Mouse (Mus musculus): Measurements from ENCODE around the gene Pml. TPM values are rescaled to one million over a fixed set of nuclear protein-coding genes. Genes with fewer than 3 reads are reported as not detected.
"Not testable (repeated sequence)": the region's sequence is repeated elsewhere in the genome, so short reads cannot be mapped to it uniquely, and the experiment has no call there.

The Pml gene
- polyA plus RNA-seq, 1 experiment = 200 TPM

DNA sequence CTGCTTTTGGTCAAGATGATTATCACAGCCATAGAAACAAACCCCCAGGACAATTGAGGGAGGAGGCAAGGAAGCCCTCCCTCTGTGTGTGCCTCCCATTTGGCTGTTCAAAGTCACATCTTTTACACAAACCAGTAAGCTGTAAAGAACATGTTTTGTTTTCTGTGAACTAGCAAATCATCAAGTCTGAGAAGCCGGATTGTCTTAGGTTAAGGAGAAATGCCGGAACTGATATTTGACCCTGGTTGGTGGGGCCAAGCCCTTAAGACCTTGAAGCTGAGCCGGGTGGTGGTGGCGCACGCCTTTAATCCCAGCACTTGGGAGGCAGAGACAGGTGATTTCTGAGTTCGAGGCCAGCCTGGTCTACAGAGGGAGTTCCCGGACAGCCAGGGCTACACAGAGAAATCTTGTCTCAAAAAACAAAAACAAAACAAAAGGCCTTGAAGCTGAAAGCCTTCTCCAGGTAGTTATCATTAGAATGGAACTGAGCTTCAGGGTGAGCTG is 24.6 kb upstream of the Pml start:
- Histone ChIP-seq H3K9ac (ENCODE audit: low read depth, poor library complexity, severe bottlenecking) (peak overlapping the region; percentile 68), H3K27ac (ENCODE audit: insufficient read depth, low read length) (peak overlapping the region; percentile 97), H3K9me3 (replicated peaks; ENCODE audit: control insufficient read depth, insufficient read depth, low read length, poor library complexity, severe bottlenecking) (no peaks in the 10 kb centered on the region)

DNA sequence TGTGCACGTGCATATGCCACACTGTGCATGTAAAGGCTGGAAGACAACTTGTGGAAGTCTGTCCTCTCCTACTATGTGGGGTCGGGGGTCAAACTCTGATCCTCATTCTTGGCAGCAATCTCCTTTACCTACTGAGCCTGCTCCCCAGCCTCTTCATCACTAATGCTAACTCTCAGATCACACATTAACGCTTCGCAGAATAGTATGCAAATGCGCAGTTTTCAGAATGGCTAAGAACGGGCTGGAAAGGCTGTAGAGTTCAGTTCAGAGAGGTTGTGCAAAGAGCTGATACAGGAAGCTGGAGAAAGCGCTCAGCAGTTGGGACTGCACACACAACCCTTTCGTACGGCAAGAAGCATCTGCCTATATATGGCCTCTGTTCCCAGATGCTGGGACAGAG is 23.3 kb upstream of the Pml start:
- no peak overlapping the region for H3K4me3 ChIP-seq (ENCODE audit: low read depth, low read length)
- H3K27ac ChIP-seq (ENCODE audit: insufficient read depth, low read length) = peak overlapping the region; percentile 97
- peak overlapping the region; percentile 68 for H3K9ac ChIP-seq (ENCODE audit: low read depth, poor library complexity, severe bottlenecking)

More for the DNA sequence above, 24.6 kb upstream of the Pml start:
- peak; percentile 92 for TF ChIP-seq EP300 (IDR thresholded peaks at IDR 0.05; ENCODE audit: insufficient read depth, low read depth, low read length)
- TF ChIP-seq POLR2A (IDR thresholded peaks at IDR 0.05; ENCODE audit: insufficient read depth, low read length) = no peak
- no peak overlapping the region; the same call in 1 of the 2 replicates for H3K4me3 ChIP-seq (ENCODE audit: low read depth, low read length)
- H3K27me3 ChIP-seq (ENCODE audit: control insufficient read depth, insufficient read depth, low read length, poor library complexity, severe bottlenecking) = no peaks in the 10 kb centered on the region
- no peaks in the 10 kb centered on the region for H3K36me3 ChIP-seq (ENCODE audit: control insufficient read depth, insufficient read depth, low read length, poor library complexity, severe bottlenecking)
- peaks cover 3% of the 10 kb centered on the region for H3K4me1 ChIP-seq (ENCODE audit: control insufficient read depth, insufficient read depth, low read length)

DNA sequence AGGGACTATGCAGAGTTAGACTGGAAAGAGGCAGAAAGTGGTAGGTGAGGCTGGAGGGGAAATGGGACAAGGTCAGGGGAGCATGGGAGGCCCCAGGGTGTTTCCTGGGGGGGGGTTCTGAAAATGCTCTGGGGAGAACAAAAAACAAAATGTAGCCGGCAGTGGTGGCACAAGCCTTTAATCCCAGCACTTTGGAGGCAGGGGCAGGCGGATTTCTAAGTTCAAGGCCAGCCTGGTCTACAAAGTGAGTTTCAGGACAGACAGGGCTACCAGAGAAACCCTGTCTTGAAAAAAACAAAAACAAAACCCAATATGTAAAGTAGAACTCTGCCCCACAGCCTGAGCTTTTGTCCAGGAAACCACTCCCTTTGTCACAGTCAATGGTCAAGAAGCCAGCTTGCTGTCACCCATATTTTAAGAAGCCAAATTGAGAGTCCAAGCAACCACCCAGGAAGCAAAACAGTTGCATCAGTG is 22.5 kb upstream of the Pml start:
- TF ChIP-seq EP300 (IDR thresholded peaks at IDR 0.05; ENCODE audit: insufficient read depth, low read depth, low read length) = peak; percentile 89
- no peak for TF ChIP-seq POLR2A (IDR thresholded peaks at IDR 0.05; ENCODE audit: insufficient read depth, low read length)
- peak overlapping the region; percentile 97 for H3K27ac ChIP-seq (ENCODE audit: insufficient read depth, low read length)
- no peaks in the 10 kb centered on the region for H3K9me3 ChIP-seq (replicated peaks; ENCODE audit: control insufficient read depth, insufficient read depth, low read length, poor library complexity, severe bottlenecking)
- H3K4me1 ChIP-seq (ENCODE audit: control insufficient read depth, insufficient read depth, low read length) = peaks cover 3% of the 10 kb centered on the region
- H3K27me3 ChIP-seq (ENCODE audit: control insufficient read depth, insufficient read depth, low read length, poor library complexity, severe bottlenecking) = no peaks in the 10 kb centered on the region
- H3K36me3 ChIP-seq (ENCODE audit: control insufficient read depth, insufficient read depth, low read length, poor library complexity, severe bottlenecking) = no peaks in the 10 kb centered on the region
- H3K9ac ChIP-seq (ENCODE audit: low read depth, poor library complexity, severe bottlenecking) = peak overlapping the region; percentile 68
- H3K4me3 ChIP-seq (ENCODE audit: low read depth, low read length) = no peak overlapping the region

More for the DNA sequence above, 23.3 kb upstream of the Pml start:
- Histone ChIP-seq H3K27me3 (ENCODE audit: control insufficient read depth, insufficient read depth, low read length, poor library complexity, severe bottlenecking) (no peaks in the 10 kb centered on the region), H3K36me3 (ENCODE audit: control insufficient read depth, insufficient read depth, low read length, poor library complexity, severe bottlenecking) (no peaks in the 10 kb centered on the region), H3K4me1 (ENCODE audit: control insufficient read depth, insufficient read depth, low read length) (peaks cover 3% of the 10 kb centered on the region), H3K9me3 (replicated peaks; ENCODE audit: control insufficient read depth, insufficient read depth, low read length, poor library complexity, severe bottlenecking) (no peaks in the 10 kb centered on the region)
- TF ChIP-seq CTCF (IDR thresholded peaks at IDR 0.05; ENCODE audit: low read depth, low read length) (no peak), POLR2A (IDR thresholded peaks at IDR 0.05; ENCODE audit: insufficient read depth, low read length) (no peak), EP300 (IDR thresholded peaks at IDR 0.05; ENCODE audit: insufficient read depth, low read depth, low read length) (no peak)

DNA sequence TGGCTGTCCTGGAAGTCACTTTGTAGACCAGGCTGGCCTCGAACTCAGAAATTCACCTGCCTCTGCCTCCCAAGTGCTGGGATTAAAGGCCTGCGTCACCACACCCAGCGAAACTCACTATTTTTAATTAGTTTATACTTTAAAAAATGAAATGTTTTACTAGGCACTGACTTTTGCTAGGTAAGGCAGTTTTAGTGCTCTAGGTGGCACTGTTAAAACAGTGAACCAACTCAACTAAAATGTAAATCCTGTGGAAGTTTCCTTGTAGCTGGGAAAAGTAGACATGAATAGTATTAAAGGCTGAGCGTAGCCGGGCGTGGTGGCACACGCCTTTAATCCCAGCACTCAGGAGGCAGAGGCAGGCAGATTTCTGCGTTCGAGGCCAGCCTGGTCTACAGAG is 22.0 kb upstream of the Pml start:
- not testable (repeated sequence) for H3K9me3 ChIP-seq (replicated peaks; ENCODE audit: control insufficient read depth, insufficient read depth, low read length, poor library complexity, severe bottlenecking); H3K27me3 ChIP-seq (ENCODE audit: control insufficient read depth, insufficient read depth, low read length, poor library complexity, severe bottlenecking); H3K9ac ChIP-seq (ENCODE audit: low read depth, poor library complexity, severe bottlenecking); H3K4me1 ChIP-seq (ENCODE audit: control insufficient read depth, insufficient read depth, low read length); H3K36me3 ChIP-seq (ENCODE audit: control insufficient read depth, insufficient read depth, low read length, poor library complexity, severe bottlenecking); H3K4me3 ChIP-seq (ENCODE audit: low read depth, low read length)
- H3K27ac ChIP-seq (ENCODE audit: insufficient read depth, low read length) = peak overlapping the region; percentile 97

DNA sequence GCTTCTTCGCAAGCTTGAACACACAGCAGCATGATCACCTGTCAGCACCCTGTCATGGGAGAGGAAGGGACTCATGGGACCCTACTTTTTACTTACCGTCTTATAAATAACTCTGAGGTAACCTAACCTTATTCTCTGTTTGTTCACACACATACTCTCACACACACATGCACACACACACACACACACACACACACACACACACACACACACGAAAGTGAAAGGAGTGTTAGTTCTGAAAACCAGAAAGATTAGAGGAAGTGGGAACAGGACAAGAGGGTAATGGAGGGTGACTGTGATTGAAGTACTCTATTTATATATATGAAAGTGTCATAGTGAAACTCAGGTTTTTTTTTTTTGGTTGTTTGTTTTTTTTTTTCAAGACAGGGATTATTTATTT is 21.5 kb upstream of the Pml start:
- Histone ChIP-seq H3K36me3 (ENCODE audit: control insufficient read depth, insufficient read depth, low read length, poor library complexity, severe bottlenecking) (no peaks in the 10 kb centered on the region), H3K9ac (ENCODE audit: low read depth, poor library complexity, severe bottlenecking) (peak overlapping the region; percentile 49), H3K4me1 (ENCODE audit: control insufficient read depth, insufficient read depth, low read length) (peaks cover 3% of the 10 kb centered on the region), H3K9me3 (replicated peaks; ENCODE audit: control insufficient read depth, insufficient read depth, low read length, poor library complexity, severe bottlenecking) (no peaks in the 10 kb centered on the region), H3K27ac (ENCODE audit: insufficient read depth, low read length) (peak overlapping the region; percentile 97), H3K27me3 (ENCODE audit: control insufficient read depth, insufficient read depth, low read length, poor library complexity, severe bottlenecking) (no peaks in the 10 kb centered on the region), H3K4me3 (ENCODE audit: low read depth, low read length) (no peak overlapping the region)
- TF ChIP-seq POLR2A (IDR thresholded peaks at IDR 0.05; ENCODE audit: insufficient read depth, low read length) (no peak), EP300 (IDR thresholded peaks at IDR 0.05; ENCODE audit: insufficient read depth, low read depth, low read length) (no peak), CTCF (IDR thresholded peaks at IDR 0.05; ENCODE audit: low read depth, low read length) (no peak)

DNA sequence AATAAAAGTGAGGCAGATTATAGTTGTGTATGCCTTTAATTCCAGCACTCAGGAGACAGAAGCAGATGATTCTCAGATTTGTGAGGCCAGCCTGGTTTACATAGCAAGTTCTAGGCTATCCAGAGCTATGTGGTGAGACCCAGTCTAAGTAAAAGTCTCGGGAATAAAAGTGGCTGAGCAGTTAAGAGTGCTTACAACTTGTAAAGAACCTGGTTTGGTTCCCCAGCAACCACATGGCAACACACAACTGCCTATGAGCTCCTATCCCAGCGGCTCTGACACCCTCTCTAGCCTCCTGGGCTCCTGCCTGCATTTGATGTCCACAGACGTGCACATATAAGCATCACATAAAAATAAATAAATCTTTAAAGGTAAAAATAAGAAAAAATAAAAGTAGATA is 20.5 kb upstream of the Pml start:
- Histone ChIP-seq H3K27me3 (ENCODE audit: control insufficient read depth, insufficient read depth, low read length, poor library complexity, severe bottlenecking) (no peaks in the 10 kb centered on the region), H3K27ac (ENCODE audit: insufficient read depth, low read length) (peak overlapping the region; percentile 95), H3K4me1 (ENCODE audit: control insufficient read depth, insufficient read depth, low read length) (peaks cover 3% of the 10 kb centered on the region), H3K9me3 (replicated peaks; ENCODE audit: control insufficient read depth, insufficient read depth, low read length, poor library complexity, severe bottlenecking) (no peaks in the 10 kb centered on the region), H3K36me3 (ENCODE audit: control insufficient read depth, insufficient read depth, low read length, poor library complexity, severe bottlenecking) (no peaks in the 10 kb centered on the region), H3K9ac (ENCODE audit: low read depth, poor library complexity, severe bottlenecking) (peak overlapping the region; percentile 49), H3K4me3 (ENCODE audit: low read depth, low read length) (no peak overlapping the region)
- TF ChIP-seq CTCF (IDR thresholded peaks at IDR 0.05; ENCODE audit: low read depth, low read length) (no peak), POLR2A (IDR thresholded peaks at IDR 0.05; ENCODE audit: insufficient read depth, low read length) (no peak), EP300 (IDR thresholded peaks at IDR 0.05; ENCODE audit: insufficient read depth, low read depth, low read length) (no peak)

Measured in ES-Bruce4 (cell line).